Mouse (Mus musculus) central nervous system, embryonic 14 days (tissue): ENCODE measurements around the gene Zfp677. TPM values are rescaled to one million over a fixed set of nuclear protein-coding genes. Genes with fewer than 3 reads are reported as not detected.

Experiments
- polyA plus RNA-seq: library from polyadenylated mRNA; depleted of rRNA; stranded (reverse); fragments of >200 nt; gene quantifications from 2 replicates; pipeline ENCODE4 v1.2.3, GENCODE M21; 2012; rRNA removed

The Zfp677 gene
- 2.5 and 2.7 TPM in 2 replicates for polyA plus RNA-seq

GRCm38 (mm10) chr17:21383391-21384056 lies at the start of gene Zfp677:
TSS of gene Zfp677 (plus strand) at chr17:21383748.

GRCm38 (mm10) chr17:21422664-21423599 lies 39.4 kb downstream of the Zfp677 start, which contains the start of gene Zfp54:
TSS of gene Zfp54 (plus strand) at chr17:21423227.

Other genes starting within 250 kb of the Zfp677 start
- not detected in 2 replicates for gene Vmn1r234, start 157.7 kb upstream of the Zfp677 start, polyA plus RNA-seq
- gene Vmn1r235, start 127.3 kb upstream of the Zfp677 start, polyA plus RNA-seq = not detected in 2 replicates
- gene Vmn1r236, start 100.8 kb upstream of the Zfp677 start, polyA plus RNA-seq = not detected in 2 replicates
- gene Vmn1r237, start 71.9 kb upstream of the Zfp677 start, polyA plus RNA-seq = not detected in 2 replicates
- gene Zfp54, start 39.5 kb downstream of the Zfp677 start, polyA plus RNA-seq = 2.2 and 2.5 TPM in 2 replicates
- gene Zfp51, start 66.6 kb downstream of the Zfp677 start, polyA plus RNA-seq = 6.2 and 6.4 TPM in 2 replicates
- 4.7 and 4.9 TPM in 2 replicates for gene Zfp53, start 105.2 kb downstream of the Zfp677 start, polyA plus RNA-seq
- gene Zfp52, start 151.8 kb downstream of the Zfp677 start, polyA plus RNA-seq = 1.5 and 1.8 TPM in 2 replicates
- 17.9 and 18.1 TPM in 2 replicates for gene Zfp948, start 183.3 kb downstream of the Zfp677 start, polyA plus RNA-seq